Mouse (Mus musculus) liver, postnatal 0 days (tissue): ENCODE data around the gene Mtg2. TPM values are rescaled to one million over a fixed set of nuclear protein-coding genes. Genes with fewer than 3 reads are reported as not detected.

ENCODE experiments used
- ATAC-seq: fragments of 200-750 bp; cut with Nextera tagmentation; 2 replicates; pipeline ENCODE4 v1.8.0; 2017; ENCODE audit warnings: mild to moderate bottlenecking, moderate library complexity
- DNase-seq: peaks from one replicate; pipeline ENCODE4 v3.0.0-alpha.2; 2016
- H3K27ac ChIP-seq: fragments of 300-500 bp; sonication (generic); 2 replicates; pipeline ENCODE4 v1.5.1; 2014; ENCODE audit warnings: antibody characterized with exemption, moderate library complexity, mild to moderate bottlenecking, low read depth
- H3K27me3 ChIP-seq: fragments of 300-500 bp; sonication (generic); 2 replicates; pipeline ENCODE4 v1.6.1; 2014; ENCODE audit warnings: low read length, control low read depth, mixed read lengths; ENCODE audit not compliant: insufficient read depth
- H3K36me3 ChIP-seq: fragments of 300-500 bp; sonication (generic); replicated peaks from 2 replicates; pipeline ENCODE4 v1.6.1; 2014; ENCODE audit warnings: mild to moderate bottlenecking, control low read depth, low read length, moderate library complexity, mixed read lengths; ENCODE audit not compliant: insufficient read depth
- H3K4me1 ChIP-seq: fragments of 300-500 bp; sonication (generic); 2 replicates; pipeline ENCODE4 v1.6.1; 2014; ENCODE audit warnings: antibody characterized with exemption, mild to moderate bottlenecking, control low read depth; ENCODE audit not compliant: insufficient read depth
- H3K4me2 ChIP-seq: fragments of 300-500 bp; sonication (generic); 2 replicates; pipeline ENCODE4 v1.6.1; 2014; ENCODE audit warnings: low read depth, mild to moderate bottlenecking, low read length, moderate library complexity, mixed read lengths
- H3K4me3 ChIP-seq: fragments of 300-500 bp; sonication (generic); 2 replicates; pipeline ENCODE4 v1.5.1; 2014; ENCODE audit warnings: low read depth, low read length
- H3K9ac ChIP-seq: fragments of 300-500 bp; sonication (generic); replicated peaks from 2 replicates; pipeline ENCODE4 v1.6.1; 2014; ENCODE audit warnings: mild to moderate bottlenecking, moderate library complexity
- H3K9me3 ChIP-seq: fragments of 300-500 bp; sonication (generic); 2 replicates; pipeline ENCODE4 v1.6.1; 2016; ENCODE audit warnings: mild to moderate bottlenecking, control low read depth, low read length, mixed read lengths
- CTCF ChIP-seq: sonication (generic); IDR thresholded peaks from 2 replicates; pipeline ENCODE4 v1.5.1; 2016; ENCODE audit warnings: antibody characterized with exemption, low read depth
- EP300 ChIP-seq: IDR thresholded peaks from 2 replicates; pipeline ENCODE4 v1.6.1; 2016; ENCODE audit warnings: antibody characterized with exemption, low read depth, mild to moderate bottlenecking
- WGBS: fragments of 180-500 bp; shearing (Covaris S2); extraction: QIAGEN DNeasy Blood & Tissue Kit; methylation state at CpG from one replicate; pipeline ENCODE4 v1.1.7; 2014; ENCODE audit not compliant: insufficient replicate concordance; 5-methylcytosine and 5-hydroxymethylcytosine counted together
- polyA plus RNA-seq: library from polyadenylated mRNA; unstranded; fragments of >200 nt; fragmentation: Nextera tagmentation; extraction: Ambion mirVana; gene quantifications from 2 replicates; pipeline ENCODE4 v1.2.1, GENCODE M21; 2015

The Mtg2 gene
- 9.6 and 9.8 TPM in 2 replicates for polyA plus RNA-seq

DNA sequence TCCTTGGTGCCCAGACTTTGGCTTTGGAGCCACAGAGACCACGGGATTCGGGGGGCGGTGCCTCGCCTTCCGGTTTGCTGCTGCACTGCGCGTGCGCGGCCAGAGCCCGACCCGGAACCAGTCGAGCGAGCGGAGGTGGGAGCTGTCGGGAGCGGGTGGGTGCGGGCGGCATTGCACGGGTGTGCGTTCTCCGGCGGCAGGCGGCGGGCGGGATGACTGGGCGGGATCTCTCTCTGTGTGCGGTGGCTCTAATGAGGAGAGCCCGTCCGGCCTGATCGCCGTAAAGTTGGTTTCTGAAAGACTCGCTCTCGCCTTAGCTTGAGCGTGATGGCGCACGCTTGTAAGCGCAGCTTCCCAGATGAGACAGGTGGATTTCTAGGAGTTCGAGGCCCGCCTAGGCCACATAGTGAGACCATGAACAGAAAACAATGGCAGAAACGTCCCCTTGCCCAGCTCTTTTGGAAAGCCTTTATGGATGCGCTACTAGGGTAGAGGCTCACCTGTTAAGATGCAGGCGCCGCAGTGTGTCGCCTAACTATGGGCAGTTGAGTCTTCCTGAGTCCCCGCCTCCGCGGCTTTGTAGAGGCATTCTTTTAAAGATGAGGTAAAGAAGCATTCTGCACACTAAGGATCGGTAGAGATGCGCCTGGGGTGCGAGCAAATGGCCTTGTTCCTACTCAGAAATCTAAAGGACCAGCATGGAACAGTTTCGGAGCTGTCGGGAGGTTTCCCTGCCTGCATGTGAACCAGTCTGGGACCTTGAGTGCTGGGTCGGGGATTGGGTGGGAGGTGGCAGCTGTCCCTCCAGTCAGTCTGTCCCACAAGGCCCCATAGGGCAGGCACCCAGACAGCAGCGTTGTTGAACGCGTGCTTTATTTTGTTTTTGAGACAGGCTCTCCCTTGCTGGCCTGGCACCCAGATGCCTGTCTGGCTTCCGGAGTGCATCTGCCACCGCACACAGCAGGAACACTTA, at the start of gene Mtg2:
Mtg2 (plus strand) TSS at position 108 of the 973 bp plus-strand sequence.
- no peaks in the 10 kb centered on the region for H3K27me3 ChIP-seq
- 6% methylated on average over 58 of the region's 58 CpGs for WGBS
- peaks cover 12% of the 10 kb centered on the region for H3K4me1 ChIP-seq
- 0 out of 2 replicates have a peak, but pooled peaks cover 7% of the 10 kb centered on the region for H3K36me3 ChIP-seq
- H3K9ac ChIP-seq = peak within 1 kb of the TSS; percentile 75
- peak within 1 kb of the TSS; percentile 78 for H3K4me3 ChIP-seq
- peak within 1 kb of the TSS; percentile 74 for H3K27ac ChIP-seq
- peak; percentile 95 for DNase-seq
- no peaks in the 10 kb centered on the region for H3K9me3 ChIP-seq
- ATAC-seq = peak; percentile 98
- TF ChIP-seq EP300 (no peak), CTCF (no peak)
- peak within 1 kb of the TSS; percentile 91 for H3K4me2 ChIP-seq

DNA sequence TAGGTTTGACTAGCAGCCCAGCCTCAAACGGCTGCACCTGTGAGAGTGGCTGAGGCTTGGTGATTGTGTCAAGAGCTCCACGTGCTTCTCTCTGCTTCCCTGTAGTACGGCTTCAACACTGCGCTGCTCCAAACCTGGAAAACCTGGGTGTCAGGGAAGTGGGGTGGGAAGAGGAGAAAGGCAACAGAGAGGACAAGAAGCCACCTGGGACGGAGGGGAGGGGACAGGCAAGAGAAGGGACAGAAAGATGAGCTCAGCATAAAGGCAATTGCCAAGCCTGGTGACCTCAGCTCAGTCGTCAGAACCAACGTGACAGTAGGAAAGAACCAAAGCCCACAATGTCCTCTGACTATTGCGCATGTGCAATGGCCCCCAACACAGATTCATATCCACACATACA, 49.5 kb upstream of the Mtg2 start:
- WGBS = 63% methylated on average over 8 of the region's 8 CpGs
- no peaks in the 10 kb centered on the region for H3K9me3 ChIP-seq
- TF ChIP-seq EP300 (no peak), CTCF (no peak)
- no peak overlapping the region for H3K4me3 ChIP-seq
- ATAC-seq (no peak), DNase-seq (no peak)
- H3K27me3 ChIP-seq = no peaks in the 10 kb centered on the region; the same call in 1 of the 2 replicates
- H3K9ac ChIP-seq = no peak overlapping the region
- H3K4me2 ChIP-seq = no peak overlapping the region
- peaks cover 10% of the 10 kb centered on the region for H3K4me1 ChIP-seq
- no peak overlapping the region for H3K27ac ChIP-seq
- H3K36me3 ChIP-seq = no peaks in the 10 kb centered on the region

DNA sequence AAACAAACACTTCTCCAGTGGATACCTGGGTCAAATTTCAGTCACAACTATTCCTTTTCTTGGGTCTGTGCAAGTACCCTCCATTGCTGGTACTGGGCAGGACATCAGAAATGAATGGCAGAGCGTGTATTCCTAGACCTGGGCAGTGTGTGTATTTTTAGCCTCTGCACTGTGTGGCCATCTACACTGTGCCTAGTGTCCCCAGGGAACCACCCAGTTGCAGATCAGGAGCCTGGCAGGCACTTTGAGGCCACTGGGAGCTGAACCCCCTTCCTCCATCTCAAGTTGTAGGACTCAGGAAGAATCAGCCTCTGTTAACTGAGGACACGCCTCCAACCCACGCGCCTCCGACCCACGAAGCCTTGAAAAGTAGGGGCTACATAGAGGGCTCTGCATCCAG, 47.6 kb upstream of the Mtg2 start:
- Histone ChIP-seq H3K9ac (no peak overlapping the region), H3K27ac (no peak overlapping the region)
- WGBS = 64% methylated on average over 6 of the region's 6 CpGs

DNA sequence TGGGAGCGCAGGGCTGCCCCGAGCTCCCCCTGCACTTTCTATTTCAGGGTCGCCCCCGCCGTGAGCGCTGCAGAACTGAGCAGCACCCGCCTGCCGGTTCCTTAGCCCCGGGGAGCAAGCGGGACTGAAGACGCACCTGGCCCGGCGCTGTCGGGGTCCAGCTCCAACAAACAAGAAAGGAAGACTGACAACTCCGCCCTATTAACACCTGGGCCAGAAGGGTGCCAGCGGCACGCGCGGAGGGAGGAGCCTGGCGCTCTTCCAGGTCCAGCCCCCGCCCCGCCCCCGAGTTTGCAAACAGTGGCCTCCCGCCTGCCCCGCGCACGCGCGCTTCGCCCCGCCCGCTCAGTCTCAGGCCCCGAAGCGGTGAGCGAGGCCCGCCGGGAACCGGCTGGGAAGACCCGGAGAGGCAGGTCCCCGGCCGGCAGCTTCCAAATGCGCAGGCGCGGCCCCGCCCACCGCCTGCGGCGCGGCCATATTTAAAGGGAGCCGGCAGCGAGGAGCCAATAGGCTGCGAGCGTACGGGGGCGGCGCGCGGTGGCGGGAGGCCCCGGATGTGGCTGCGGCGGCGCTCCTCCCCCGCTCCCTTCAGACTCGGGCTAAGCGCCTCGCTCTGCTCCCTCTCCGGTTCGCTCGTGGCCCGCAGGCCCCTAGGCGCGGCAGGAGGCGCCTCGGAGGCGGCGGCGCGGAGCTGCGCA, 45.8 kb upstream of the Mtg2 start, which contains the start of gene Lsm14b:
Lsm14b (plus strand) TSS at position 587 of the 698 bp plus-strand sequence.
- ATAC-seq (peak; percentile 93), DNase-seq (peak; percentile 99)
- 2% methylated on average over 60 of the region's 80 CpGs for WGBS
- peak within 1 kb of the TSS; percentile 93 for H3K9ac ChIP-seq
- no peaks in the 10 kb centered on the region for H3K9me3 ChIP-seq
- H3K27ac ChIP-seq = peak within 1 kb of the TSS; percentile 96
- H3K36me3 ChIP-seq = peaks cover 15% of the 10 kb centered on the region
- peak within 1 kb of the TSS; percentile 98 for H3K4me2 ChIP-seq
- no peaks in the 10 kb centered on the region; the same call in 1 of the 2 replicates for H3K27me3 ChIP-seq
- TF ChIP-seq EP300 (no peak), CTCF (no peak)
- peak within 1 kb of the TSS; percentile 89 for H3K4me3 ChIP-seq
- H3K4me1 ChIP-seq = peaks cover 23% of the 10 kb centered on the region

More for the DNA sequence above, 47.6 kb upstream of the Mtg2 start:
- TF ChIP-seq EP300 (no peak), CTCF (no peak)
- H3K36me3 ChIP-seq = 0 out of 2 replicates have a peak, but pooled peaks cover 3% of the 10 kb centered on the region
- H3K4me3 ChIP-seq = no peak overlapping the region
- no peaks in the 10 kb centered on the region for H3K9me3 ChIP-seq
- H3K4me1 ChIP-seq = peaks cover 23% of the 10 kb centered on the region
- no peaks in the 10 kb centered on the region; the same call in 1 of the 2 replicates for H3K27me3 ChIP-seq
- DNase-seq (no peak), ATAC-seq (no peak)
- no peak overlapping the region for H3K4me2 ChIP-seq

DNA sequence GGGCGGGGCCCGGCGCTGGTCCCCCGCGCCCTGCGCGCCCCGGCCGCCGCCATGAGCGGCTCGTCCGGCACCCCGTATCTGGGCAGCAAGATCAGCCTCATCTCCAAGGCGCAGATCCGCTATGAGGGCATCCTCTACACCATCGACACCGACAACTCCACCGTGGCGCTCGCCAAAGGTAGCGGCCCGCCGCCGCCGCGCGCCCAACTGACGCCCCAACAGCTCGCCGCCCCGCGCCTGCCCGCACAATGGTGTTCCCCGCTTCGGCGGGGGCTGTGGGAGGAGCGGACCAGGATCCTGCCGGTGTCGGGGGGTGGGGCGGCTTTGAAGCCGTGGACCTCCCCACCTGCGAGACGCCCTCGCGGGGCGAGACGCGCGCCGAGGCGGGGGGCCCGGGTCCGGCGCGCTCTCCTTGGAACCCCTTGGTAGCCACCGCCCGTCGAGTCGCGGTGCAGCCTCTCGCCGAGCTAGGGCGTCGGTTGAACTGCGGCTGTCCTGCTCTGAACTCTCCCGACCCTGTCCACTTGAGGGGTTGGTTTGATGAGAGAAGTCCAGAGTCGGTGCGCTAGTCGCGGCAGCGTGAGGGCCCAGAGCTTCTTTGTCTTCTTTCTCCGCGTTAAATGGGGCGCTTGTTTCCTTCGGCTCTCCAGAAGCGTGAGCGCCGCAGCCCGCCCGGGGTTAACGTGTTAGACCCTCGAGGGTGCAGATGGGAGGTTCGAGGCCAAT, 45.1 kb upstream of the Mtg2 start:
- DNase-seq = peak; percentile 64
- H3K9me3 ChIP-seq = no peaks in the 10 kb centered on the region
- H3K4me2 ChIP-seq = peak overlapping the region; percentile 98
- H3K36me3 ChIP-seq = peaks cover 15% of the 10 kb centered on the region
- ATAC-seq = peak; percentile 22
- peaks cover 23% of the 10 kb centered on the region for H3K4me1 ChIP-seq
- no peaks in the 10 kb centered on the region; the same call in 1 of the 2 replicates for H3K27me3 ChIP-seq
- no peak for TF ChIP-seq EP300
- TF ChIP-seq CTCF = no peak
- WGBS = 3% methylated on average over 61 of the region's 84 CpGs
- peak overlapping the region; percentile 96 for H3K27ac ChIP-seq
- peak overlapping the region; percentile 89 for H3K4me3 ChIP-seq
- peak overlapping the region; percentile 93 for H3K9ac ChIP-seq
